Mouse (Mus musculus): ENCODE results near the gene Mms22l. TPM values are rescaled to one million over a fixed set of nuclear protein-coding genes. Genes with fewer than 3 reads are reported as not detected.

Mms22l gene
- polyA plus RNA-seq, 1 experiment from 2014 or later: 3.7 TPM

DNA sequence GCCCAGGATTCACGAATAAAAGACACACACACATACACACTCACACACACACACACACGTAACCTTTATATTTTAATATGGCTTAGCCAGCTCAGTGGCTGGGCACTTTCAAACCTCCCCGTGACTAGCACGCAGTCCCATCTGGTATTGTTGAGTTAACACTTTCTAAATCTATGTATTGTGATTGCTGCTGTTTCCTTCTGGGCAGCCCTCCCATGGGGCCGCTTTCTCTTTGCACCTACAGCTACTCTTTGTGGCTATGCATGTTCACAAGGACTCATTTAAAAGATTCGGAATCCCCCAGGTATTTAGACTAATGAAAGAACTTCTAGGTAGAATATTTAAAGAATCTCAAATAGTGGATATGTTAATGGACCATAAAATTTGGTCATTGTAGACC, 105.5 kb downstream of the Mms22l start:
- no peak overlapping the region for H3K4me3 ChIP-seq (ENCODE audit: low read depth, low read length)
- no peaks in the 10 kb centered on the region for H3K27me3 ChIP-seq (ENCODE audit: control insufficient read depth, insufficient read depth, low read length)
- no peak for ATAC-seq (ENCODE audit: low read depth)
- WGBS: 88% methylated on average over 6 of the region's 6 CpGs
- no peak overlapping the region for H3K4me2 ChIP-seq (ENCODE audit: low read depth, low read length)
- no peak overlapping the region for H3K27ac ChIP-seq (ENCODE audit: low read depth, low read length)
- no peak overlapping the region for H3K9ac ChIP-seq (replicated peaks; ENCODE audit: low read depth, low read length)
- H3K4me1 ChIP-seq (ENCODE audit: control insufficient read depth, insufficient read depth, low read length): no peaks in the 10 kb centered on the region
- no peaks in the 10 kb centered on the region for H3K9me3 ChIP-seq (ENCODE audit: control insufficient read depth, low read length)
- H3K36me3 ChIP-seq (ENCODE audit: control insufficient read depth, insufficient read depth, low read length): no peaks in the 10 kb centered on the region

GRCm38 (mm10) chr4:24609085-24609484, 112.8 kb downstream of the Mms22l start:
- Histone ChIP-seq H3K9ac (replicated peaks; ENCODE audit: low read depth, low read length) (no peak overlapping the region), H3K4me3 (ENCODE audit: low read depth, low read length) (no peak overlapping the region), H3K27me3 (ENCODE audit: control insufficient read depth, insufficient read depth, low read length) (no peaks in the 10 kb centered on the region), H3K9me3 (ENCODE audit: control insufficient read depth, low read length) (no peaks in the 10 kb centered on the region), H3K36me3 (ENCODE audit: control insufficient read depth, insufficient read depth, low read length) (no peaks in the 10 kb centered on the region), H3K4me1 (ENCODE audit: control insufficient read depth, insufficient read depth, low read length) (no peaks in the 10 kb centered on the region), H3K27ac (ENCODE audit: low read depth, low read length) (no peak overlapping the region), H3K4me2 (ENCODE audit: low read depth, low read length) (no peak overlapping the region)
- no peak for ATAC-seq (ENCODE audit: low read depth)
- WGBS: 91% methylated on average over 3 of the region's 3 CpGs

DNA sequence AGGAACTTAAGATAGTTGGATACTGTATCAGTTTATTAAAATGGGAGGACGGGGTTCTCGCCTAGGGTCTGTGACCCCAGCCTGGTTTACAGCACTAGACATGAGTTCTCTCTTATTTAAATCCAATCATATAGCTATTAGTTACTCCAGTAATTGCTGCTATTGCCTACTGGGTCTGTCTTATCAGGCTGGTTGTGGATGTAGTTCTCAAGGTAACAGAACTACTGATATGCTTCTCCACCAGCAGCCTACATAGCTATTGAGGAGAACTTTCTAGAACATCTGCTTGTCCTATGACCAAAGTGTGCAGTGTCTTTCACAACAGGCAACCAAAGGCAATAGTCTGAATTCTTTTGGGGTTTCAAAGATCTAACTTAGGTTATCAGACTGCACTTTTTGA, 113.3 kb downstream of the Mms22l start:
- no peak overlapping the region for H3K4me3 ChIP-seq (ENCODE audit: low read depth, low read length)
- no peaks in the 10 kb centered on the region for H3K4me1 ChIP-seq (ENCODE audit: control insufficient read depth, insufficient read depth, low read length)
- H3K27ac ChIP-seq (ENCODE audit: low read depth, low read length): no peak overlapping the region
- no peak overlapping the region for H3K9ac ChIP-seq (replicated peaks; ENCODE audit: low read depth, low read length)
- WGBS: 95% methylated on average over 2 of the region's 2 CpGs
- no peaks in the 10 kb centered on the region for H3K36me3 ChIP-seq (ENCODE audit: control insufficient read depth, insufficient read depth, low read length)
- no peak overlapping the region for H3K4me2 ChIP-seq (ENCODE audit: low read depth, low read length)
- no peak for ATAC-seq (ENCODE audit: low read depth)
- no peaks in the 10 kb centered on the region for H3K27me3 ChIP-seq (ENCODE audit: control insufficient read depth, insufficient read depth, low read length)
- no peaks in the 10 kb centered on the region for H3K9me3 ChIP-seq (ENCODE audit: control insufficient read depth, low read length)

- Histone ChIP-seq H3K4me2 (ENCODE audit: low read depth, low read length) (no peak overlapping the region), H3K27me3 (ENCODE audit: control insufficient read depth, insufficient read depth, low read length) (no peaks in the 10 kb centered on the region), H3K4me3 (ENCODE audit: low read depth, low read length) (no peak overlapping the region), H3K9ac (replicated peaks; ENCODE audit: low read depth, low read length) (no peak overlapping the region), H3K4me1 (ENCODE audit: control insufficient read depth, insufficient read depth, low read length) (no peaks in the 10 kb centered on the region), H3K36me3 (ENCODE audit: control insufficient read depth, insufficient read depth, low read length) (no peaks in the 10 kb centered on the region), H3K9me3 (ENCODE audit: control insufficient read depth, low read length) (no peaks in the 10 kb centered on the region), H3K27ac (ENCODE audit: low read depth, low read length) (no peak overlapping the region)
- 83% methylated on average over 6 of the region's 6 CpGs for WGBS
- ATAC-seq (ENCODE audit: low read depth): no peak
Measured at GRCm38 (mm10) chr4:24620005-24620404, 123.8 kb downstream of the Mms22l start.

DNA sequence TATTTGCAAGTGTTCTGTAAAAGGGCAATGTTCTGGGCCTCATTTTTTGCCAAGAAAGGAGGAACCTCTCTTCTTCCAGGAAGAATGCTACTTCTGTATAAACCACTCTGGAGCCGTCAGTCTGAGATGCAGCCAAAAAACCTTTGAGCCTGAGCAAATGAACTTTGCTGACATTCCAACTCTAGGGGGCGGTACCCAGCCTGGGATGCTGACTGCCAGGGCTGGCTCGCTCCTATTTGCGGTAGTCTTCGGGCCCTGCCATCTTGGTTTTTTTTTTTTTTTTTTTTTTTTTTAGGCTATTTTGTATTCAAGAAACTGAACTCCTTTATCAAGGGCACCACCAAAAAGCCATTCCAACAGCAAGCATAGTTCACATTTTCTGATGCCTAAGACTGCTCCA, 124.2 kb downstream of the Mms22l start:
- no peak overlapping the region for H3K4me3 ChIP-seq (ENCODE audit: low read depth, low read length)
- no peak overlapping the region for H3K4me2 ChIP-seq (ENCODE audit: low read depth, low read length)
- ATAC-seq (ENCODE audit: low read depth): no peak
- WGBS: 90% methylated on average over 5 of the region's 5 CpGs
- H3K9ac ChIP-seq (replicated peaks; ENCODE audit: low read depth, low read length): no peak overlapping the region
- no peaks in the 10 kb centered on the region for H3K9me3 ChIP-seq (ENCODE audit: control insufficient read depth, low read length)
- no peak overlapping the region for H3K27ac ChIP-seq (ENCODE audit: low read depth, low read length)
- H3K36me3 ChIP-seq (ENCODE audit: control insufficient read depth, insufficient read depth, low read length): no peaks in the 10 kb centered on the region
- H3K4me1 ChIP-seq (ENCODE audit: control insufficient read depth, insufficient read depth, low read length): no peaks in the 10 kb centered on the region
- no peaks in the 10 kb centered on the region for H3K27me3 ChIP-seq (ENCODE audit: control insufficient read depth, insufficient read depth, low read length)

DNA sequence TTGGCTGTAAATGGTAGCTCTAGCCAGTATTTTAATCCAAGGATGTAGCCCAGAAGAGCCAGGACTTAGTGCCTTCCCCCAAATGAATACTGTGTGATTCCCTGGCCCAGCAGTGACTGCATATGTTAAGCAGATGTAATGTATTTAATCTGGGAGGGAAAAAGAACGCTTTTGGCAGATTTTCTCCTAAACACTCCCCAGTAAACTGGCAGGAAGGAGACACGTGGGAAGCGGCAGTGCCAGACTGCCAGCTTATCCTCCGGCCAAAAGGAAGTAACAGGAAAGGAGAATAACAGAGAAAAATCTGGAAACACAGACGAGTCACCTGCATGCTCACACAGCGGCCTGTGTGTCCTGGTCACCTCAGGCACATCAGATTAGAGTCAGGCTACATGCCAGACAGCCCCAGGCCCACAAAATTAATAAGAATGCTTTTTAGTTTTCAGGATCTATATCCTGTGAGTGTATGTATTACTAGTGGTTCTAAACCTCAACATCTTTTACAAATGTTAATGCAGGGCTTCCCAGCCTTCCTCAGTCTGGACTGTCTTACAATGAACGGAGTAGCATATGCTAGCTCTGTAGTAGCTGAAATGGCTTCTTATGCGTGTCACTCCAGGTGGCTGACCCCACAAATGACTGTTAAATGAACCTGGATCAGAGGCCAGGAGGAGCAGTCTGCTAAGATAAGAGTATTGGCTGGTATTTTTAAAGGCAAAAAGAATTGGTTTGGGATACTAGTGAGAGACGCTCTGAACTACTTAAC, 125.4 kb downstream of the Mms22l start:
- 82% methylated on average over 9 of the region's 9 CpGs for whole genome bisulfite sequencing
- Histone ChIP-seq H3K4me3 (ENCODE audit: low read depth, low read length) (no peak overlapping the region), H3K4me2 (ENCODE audit: low read depth, low read length) (no peak overlapping the region), H3K27ac (ENCODE audit: low read depth, low read length) (no peak overlapping the region), H3K36me3 (ENCODE audit: control insufficient read depth, insufficient read depth, low read length) (no peaks in the 10 kb centered on the region), H3K9me3 (ENCODE audit: control insufficient read depth, low read length) (no peaks in the 10 kb centered on the region), H3K27me3 (ENCODE audit: control insufficient read depth, insufficient read depth, low read length) (no peaks in the 10 kb centered on the region), H3K9ac (replicated peaks; ENCODE audit: low read depth, low read length) (no peak overlapping the region), H3K4me1 (ENCODE audit: control insufficient read depth, insufficient read depth, low read length) (no peaks in the 10 kb centered on the region)
- ATAC-seq (ENCODE audit: low read depth): no peak

DNA sequence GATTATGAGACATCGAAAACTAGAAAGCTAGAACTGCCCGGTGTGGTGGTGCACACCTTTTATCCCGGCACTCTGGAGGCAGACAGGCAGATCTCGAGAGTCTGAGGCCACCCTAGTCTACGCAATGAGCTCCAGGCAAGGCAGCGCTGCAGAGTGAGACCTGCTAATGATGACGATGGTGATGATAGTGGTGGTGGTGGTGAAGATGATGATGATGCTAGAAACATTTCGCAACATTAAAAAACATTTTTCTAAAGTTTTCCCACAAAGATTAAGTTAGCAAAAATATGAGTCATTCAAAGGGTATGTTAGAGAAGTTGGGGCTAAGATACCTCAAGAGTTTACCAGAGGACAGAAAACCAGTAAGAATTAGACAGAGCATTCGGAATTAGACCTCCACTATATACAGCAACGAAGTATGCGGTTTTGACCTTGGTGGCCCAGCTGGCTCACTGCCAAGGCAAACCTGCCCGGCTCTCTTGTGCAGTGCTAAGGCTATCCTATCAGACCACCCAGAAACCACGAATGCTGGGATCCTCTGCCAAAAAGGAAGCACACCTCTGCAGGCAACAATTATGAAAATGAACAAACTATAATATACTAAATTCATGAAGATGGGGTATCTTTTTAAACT, 129.8 kb downstream of the Mms22l start:
- Histone ChIP-seq H3K36me3 (ENCODE audit: control insufficient read depth, insufficient read depth, low read length) (no peaks in the 10 kb centered on the region), H3K4me2 (ENCODE audit: low read depth, low read length) (no peak overlapping the region), H3K27me3 (ENCODE audit: control insufficient read depth, insufficient read depth, low read length) (no peaks in the 10 kb centered on the region), H3K27ac (ENCODE audit: low read depth, low read length) (no peak overlapping the region), H3K9me3 (ENCODE audit: control insufficient read depth, low read length) (no peaks in the 10 kb centered on the region), H3K9ac (replicated peaks; ENCODE audit: low read depth, low read length) (no peak overlapping the region), H3K4me3 (ENCODE audit: low read depth, low read length) (no peak overlapping the region), H3K4me1 (ENCODE audit: control insufficient read depth, insufficient read depth, low read length) (no peaks in the 10 kb centered on the region)
- ATAC-seq (ENCODE audit: low read depth): no peak
- 83% methylated on average over 13 of the region's 13 CpGs for WGBS

DNA sequence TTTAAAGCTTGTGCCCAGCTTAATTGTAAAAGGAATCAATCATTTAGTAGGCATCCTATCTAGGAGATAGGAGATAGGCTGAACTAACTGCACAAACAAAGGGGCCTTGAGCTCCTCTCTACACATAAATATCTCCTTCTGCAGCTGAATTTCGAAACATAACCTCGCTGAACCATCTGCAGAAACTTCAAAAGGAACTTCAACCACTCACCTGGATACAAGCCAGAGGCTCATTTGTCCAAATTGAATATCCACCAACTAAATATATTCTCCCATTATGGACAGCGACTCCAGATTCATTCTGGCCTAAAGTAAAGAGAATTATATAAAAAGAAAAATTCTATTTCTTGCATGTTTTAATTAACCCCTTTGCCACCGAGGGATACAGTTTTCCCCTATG, 130.4 kb downstream of the Mms22l start:
- H3K4me2 ChIP-seq (ENCODE audit: low read depth, low read length): no peak overlapping the region
- ATAC-seq (ENCODE audit: low read depth): no peak
- H3K9me3 ChIP-seq (ENCODE audit: control insufficient read depth, low read length): no peaks in the 10 kb centered on the region
- no peak overlapping the region for H3K4me3 ChIP-seq (ENCODE audit: low read depth, low read length)
- 85% methylated on average over 4 of the region's 4 CpGs for WGBS
- H3K9ac ChIP-seq (replicated peaks; ENCODE audit: low read depth, low read length): no peak overlapping the region
- no peak overlapping the region for H3K27ac ChIP-seq (ENCODE audit: low read depth, low read length)
- H3K27me3 ChIP-seq (ENCODE audit: control insufficient read depth, insufficient read depth, low read length): no peaks in the 10 kb centered on the region
- no peaks in the 10 kb centered on the region for H3K36me3 ChIP-seq (ENCODE audit: control insufficient read depth, insufficient read depth, low read length)
- H3K4me1 ChIP-seq (ENCODE audit: control insufficient read depth, insufficient read depth, low read length): no peaks in the 10 kb centered on the region

DNA sequence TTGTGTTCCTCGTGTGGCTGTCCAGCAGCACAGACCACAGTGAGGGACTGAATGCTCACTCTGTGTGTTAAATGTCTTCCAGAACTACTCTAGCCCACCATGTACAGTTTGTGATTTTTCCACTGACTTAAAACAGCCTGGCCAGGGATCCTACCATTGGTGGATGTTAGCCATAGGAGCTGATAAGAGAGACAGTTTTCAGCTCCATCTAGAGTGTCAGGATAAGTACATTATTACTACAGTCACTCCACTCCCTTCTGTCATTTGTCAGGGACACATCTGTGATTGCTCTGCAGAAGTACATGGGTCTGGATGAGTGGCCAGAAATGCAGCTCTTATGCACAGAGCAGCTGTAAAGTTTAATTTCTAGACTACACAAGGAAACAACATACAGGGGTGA, 131.6 kb downstream of the Mms22l start:
- Histone ChIP-seq H3K9ac (replicated peaks; ENCODE audit: low read depth, low read length) (no peak overlapping the region), H3K27me3 (ENCODE audit: control insufficient read depth, insufficient read depth, low read length) (no peaks in the 10 kb centered on the region), H3K4me2 (ENCODE audit: low read depth, low read length) (no peak overlapping the region), H3K4me3 (ENCODE audit: low read depth, low read length) (no peak overlapping the region), H3K4me1 (ENCODE audit: control insufficient read depth, insufficient read depth, low read length) (no peaks in the 10 kb centered on the region), H3K36me3 (ENCODE audit: control insufficient read depth, insufficient read depth, low read length) (no peaks in the 10 kb centered on the region), H3K27ac (ENCODE audit: low read depth, low read length) (no peak overlapping the region), H3K9me3 (ENCODE audit: control insufficient read depth, low read length) (no peaks in the 10 kb centered on the region)
- whole genome bisulfite sequencing: 77% methylated on average over 1 of the region's 1 CpGs
- ATAC-seq (ENCODE audit: low read depth): no peak
